Mouse (Mus musculus) testis, adult 2 months (tissue): ENCODE data around the gene Npas3. TPM values are rescaled to one million over a fixed set of nuclear protein-coding genes. Genes with fewer than 3 reads are reported as not detected.

ENCODE experiments used
- H3K27ac ChIP-seq: fragments of 200-500 bp; 2 replicates; pipeline ENCODE4 v1.5.1; 2012; ENCODE audit warnings: low read depth, low read length; ENCODE audit not compliant: control insufficient read depth, insufficient read depth
- H3K27me3 ChIP-seq: fragments of 200-500 bp; 2 replicates; pipeline ENCODE4 v1.6.1; 2012; ENCODE audit warnings: mild to moderate bottlenecking, low read length, moderate library complexity; ENCODE audit not compliant: control insufficient read depth, insufficient read depth
- H3K36me3 ChIP-seq: fragments of 200-500 bp; 2 replicates; pipeline ENCODE4 v1.6.1; 2012; ENCODE audit warnings: mild to moderate bottlenecking, low read length; ENCODE audit not compliant: control insufficient read depth, insufficient read depth
- H3K4me1 ChIP-seq: fragments of 200-500 bp; 2 replicates; pipeline ENCODE4 v1.6.1; 2012; ENCODE audit warnings: low read length; ENCODE audit not compliant: control insufficient read depth, insufficient read depth
- H3K4me3 ChIP-seq: fragments of 200-500 bp; 2 replicates; pipeline ENCODE4 v1.5.1; 2012; ENCODE audit warnings: low read depth, mild to moderate bottlenecking, low read length, moderate library complexity, mixed read lengths; ENCODE audit not compliant: control insufficient read depth
- CTCF ChIP-seq: fragments of 200-500 bp; IDR thresholded peaks from 2 replicates; pipeline ENCODE4 v1.5.1; 2012; ENCODE audit warnings: low read depth, mild to moderate bottlenecking, inconsistent platforms, low read length, moderate library complexity; ENCODE audit not compliant: control insufficient read depth, insufficient read depth, insufficient replicate concordance
- POLR2A ChIP-seq: fragments of 200-500 bp; IDR thresholded peaks from 2 replicates; pipeline ENCODE4 v1.6.1; 2012; ENCODE audit warnings: low read depth, mild to moderate bottlenecking, inconsistent platforms, low read length, moderate library complexity; ENCODE audit not compliant: control insufficient read depth
- polyA plus RNA-seq: library from polyadenylated mRNA; depleted of rRNA; stranded (reverse); fragments of >200 nt; gene quantifications from 2 replicates; pipeline ENCODE4 v1.2.3, GENCODE M21; 2012; rRNA removed

The Npas3 gene
- 0.91 and 0.96 TPM in 2 replicates for polyA plus RNA-seq

- Histone ChIP-seq H3K27me3 (peaks cover 10% of the 10 kb centered on the region), H3K4me1 (peaks cover 14% of the 10 kb centered on the region), H3K4me3 (peak within 1 kb of the TSS; percentile 53), H3K36me3 (no peaks in the 10 kb centered on the region), H3K27ac (no peak within 1 kb of the TSS)
- TF ChIP-seq CTCF (no peak), POLR2A (no peak)
Measured at GRCm38 (mm10) chr12:53248101-53248727, at the start of gene Npas3. TSS of gene Npas3 (plus strand) at chr12:53248677.

GRCm38 (mm10) chr12:53217141-53217540, 31.3 kb upstream of the Npas3 start:
- no peak overlapping the region for H3K27ac ChIP-seq

GRCm38 (mm10) chr12:53222742-53223141, 25.7 kb upstream of the Npas3 start:
- TF ChIP-seq POLR2A (no peak), CTCF (no peak)
- H3K27ac ChIP-seq = no peak overlapping the region
- H3K4me1 ChIP-seq = no peaks in the 10 kb centered on the region

More at GRCm38 (mm10) chr12:53217141-53217540, 31.3 kb upstream of the Npas3 start:
- Histone ChIP-seq H3K36me3 (no peaks in the 10 kb centered on the region), H3K4me1 (no peaks in the 10 kb centered on the region), H3K4me3 (no peak overlapping the region), H3K27me3 (no peaks in the 10 kb centered on the region)
- TF ChIP-seq POLR2A = no peak
- no peak for TF ChIP-seq CTCF

GRCm38 (mm10) chr12:53227356-53227755, 21.1 kb upstream of the Npas3 start:
- Histone ChIP-seq H3K27ac (no peak overlapping the region), H3K27me3 (no peaks in the 10 kb centered on the region), H3K4me3 (no peak overlapping the region), H3K4me1 (no peaks in the 10 kb centered on the region), H3K36me3 (no peaks in the 10 kb centered on the region)
- no peak for TF ChIP-seq POLR2A
- TF ChIP-seq CTCF = no peak

More at GRCm38 (mm10) chr12:53222742-53223141, 25.7 kb upstream of the Npas3 start:
- no peaks in the 10 kb centered on the region for H3K27me3 ChIP-seq
- no peaks in the 10 kb centered on the region for H3K36me3 ChIP-seq
- no peak overlapping the region for H3K4me3 ChIP-seq

GRCm38 (mm10) chr12:53229419-53229818, 19.1 kb upstream of the Npas3 start:
- H3K27ac ChIP-seq = no peak overlapping the region
- H3K27me3 ChIP-seq = no peaks in the 10 kb centered on the region
- H3K4me3 ChIP-seq = no peak overlapping the region
- TF ChIP-seq POLR2A (no peak), CTCF (no peak)
- H3K36me3 ChIP-seq = no peaks in the 10 kb centered on the region
- H3K4me1 ChIP-seq = no peaks in the 10 kb centered on the region

GRCm38 (mm10) chr12:53246181-53246580, 2.3 kb upstream of the Npas3 start:
- peaks cover 5% of the 10 kb centered on the region for H3K27me3 ChIP-seq

GRCm38 (mm10) chr12:53246581-53247490, 1.6 kb upstream of the Npas3 start:
- Histone ChIP-seq H3K27me3 (peaks cover 7% of the 10 kb centered on the region), H3K27ac (no peak overlapping the region), H3K4me1 (peaks cover 14% of the 10 kb centered on the region), H3K36me3 (no peaks in the 10 kb centered on the region), H3K4me3 (no peak overlapping the region)
- no peak for TF ChIP-seq CTCF

More at GRCm38 (mm10) chr12:53246181-53246580, 2.3 kb upstream of the Npas3 start:
- no peaks in the 10 kb centered on the region for H3K36me3 ChIP-seq
- H3K4me1 ChIP-seq = peaks cover 14% of the 10 kb centered on the region
- TF ChIP-seq CTCF = no peak
- TF ChIP-seq POLR2A = no peak
- H3K4me3 ChIP-seq = no peak overlapping the region
- no peak overlapping the region for H3K27ac ChIP-seq
